Mouse (Mus musculus) erythroblast, embryonic 14.5 days (primary cell): Measurements from ENCODE around the gene Sf3a1. TPM values are rescaled to one million over a fixed set of nuclear protein-coding genes. Genes with fewer than 3 reads are reported as not detected.

ENCODE experiments used
- H3K27me3 ChIP-seq: 2 replicates; pipeline ENCODE4 v1.6.1; 2012; ENCODE audit warnings: inconsistent platforms; ENCODE audit not compliant: control insufficient read depth
- H3K36me3 ChIP-seq: 2 replicates; pipeline ENCODE4 v1.6.1; 2012; ENCODE audit warnings: mild to moderate bottlenecking, inconsistent platforms; ENCODE audit not compliant: control insufficient read depth
- H3K4me1 ChIP-seq: 2 replicates; pipeline ENCODE4 v1.6.1; 2012; ENCODE audit warnings: inconsistent platforms; ENCODE audit not compliant: control insufficient read depth
- H3K4me3 ChIP-seq: replicated peaks from 2 replicates; pipeline ENCODE3; 2012; ENCODE audit warnings: moderate library complexity, mild to moderate bottlenecking, inconsistent platforms
- H3K9me3 ChIP-seq: 2 replicates; pipeline ENCODE4 v1.6.1; 2012; ENCODE audit warnings: low read length, inconsistent platforms, mixed read lengths; ENCODE audit not compliant: control insufficient read depth
- GATA1 ChIP-seq: IDR thresholded peaks from 2 replicates; pipeline ENCODE4 v1.6.1; 2012; ENCODE audit warnings: low read length, inconsistent platforms, mixed read lengths
- TAL1 ChIP-seq: IDR thresholded peaks from 3 replicates; pipeline ENCODE4 v1.6.1; 2012; ENCODE audit warnings: low read length, inconsistent platforms, mixed read lengths
- polyA plus RNA-seq: library from polyadenylated mRNA; stranded (reverse); fragments of >175 nt; gene quantifications from 2 replicates; pipeline ENCODE4 v1.2.3, GENCODE M21; 2012

Sf3a1 gene
- polyA plus RNA-seq, 1 experiment, result 6.6 TPM

DNA sequence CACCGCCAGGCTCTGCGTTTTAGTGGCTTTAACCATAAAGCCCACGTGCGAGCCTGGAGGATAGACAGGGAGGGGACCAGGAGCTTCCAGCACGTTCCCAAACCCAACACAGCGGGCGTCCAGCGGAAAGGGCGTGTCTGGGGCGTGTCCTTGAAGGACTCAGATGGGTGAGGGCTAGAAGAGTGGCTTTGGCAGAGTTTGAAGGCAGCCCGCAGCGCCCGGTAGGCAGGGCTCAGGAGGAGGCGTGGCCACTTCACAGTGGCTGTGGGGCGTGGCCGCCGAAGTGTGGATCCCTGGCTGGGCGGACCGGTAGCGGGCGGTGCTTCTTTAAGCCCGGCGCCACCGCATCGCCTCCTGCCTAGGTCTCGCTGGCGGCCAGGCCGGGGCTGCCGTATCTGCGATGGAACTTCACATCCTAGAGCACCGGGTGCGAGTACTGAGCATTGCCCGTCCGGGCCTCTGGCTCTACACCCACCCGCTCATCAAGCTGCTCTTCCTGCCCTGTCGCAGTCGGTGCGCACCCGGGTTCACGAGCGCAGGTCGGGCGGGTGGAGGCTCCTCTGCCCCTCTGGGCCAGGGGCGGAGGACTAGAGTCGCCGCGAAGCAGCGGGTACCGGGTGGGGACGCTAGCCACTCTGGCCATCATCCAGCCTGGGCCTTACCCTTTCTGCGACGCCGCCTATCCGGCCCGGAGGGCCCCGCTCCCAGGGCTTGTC, 57.9 kb downstream of the Sf3a1 start, which contains the start of gene Castor1:
Gene Castor1, plus strand, starts transcription at position 312 of the 716 bp plus-strand sequence.
- Histone ChIP-seq H3K27me3 (peaks cover 23% of the 10 kb centered on the region), H3K36me3 (peaks cover 37% of the 10 kb centered on the region), H3K9me3 (no peaks in the 10 kb centered on the region), H3K4me1 (peaks cover 63% of the 10 kb centered on the region), H3K4me3 (peak within 1 kb of the TSS; percentile 73)
- TF ChIP-seq TAL1 (no peak), GATA1 (no peak)

DNA sequence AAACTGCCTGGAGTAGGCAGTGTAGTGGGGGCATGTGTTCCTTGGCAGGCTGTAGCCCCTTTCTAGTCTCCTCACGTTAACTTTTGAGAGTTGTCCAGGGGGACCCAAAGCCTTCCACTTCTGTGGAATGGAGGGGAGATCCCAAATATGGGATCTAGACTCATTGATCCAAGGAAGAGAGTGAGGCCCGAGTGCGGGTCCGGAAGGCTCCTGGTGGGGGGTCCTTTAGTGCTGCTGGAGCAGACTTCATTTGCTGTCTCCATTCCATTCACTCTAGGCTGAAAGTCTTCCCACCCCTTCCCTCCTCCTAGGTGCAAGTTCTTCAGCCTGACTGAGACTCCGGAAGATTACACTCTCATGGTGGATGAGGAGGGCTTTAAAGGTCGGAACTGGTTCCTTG, 58.5 kb downstream of the Sf3a1 start:
- Histone ChIP-seq H3K9me3 (no peaks in the 10 kb centered on the region), H3K36me3 (peaks cover 32% of the 10 kb centered on the region), H3K4me1 (peaks cover 69% of the 10 kb centered on the region), H3K4me3 (peak overlapping the region; percentile 73), H3K27me3 (peaks cover 23% of the 10 kb centered on the region)
- TF ChIP-seq TAL1, result no peak
- no peak for TF ChIP-seq GATA1

DNA sequence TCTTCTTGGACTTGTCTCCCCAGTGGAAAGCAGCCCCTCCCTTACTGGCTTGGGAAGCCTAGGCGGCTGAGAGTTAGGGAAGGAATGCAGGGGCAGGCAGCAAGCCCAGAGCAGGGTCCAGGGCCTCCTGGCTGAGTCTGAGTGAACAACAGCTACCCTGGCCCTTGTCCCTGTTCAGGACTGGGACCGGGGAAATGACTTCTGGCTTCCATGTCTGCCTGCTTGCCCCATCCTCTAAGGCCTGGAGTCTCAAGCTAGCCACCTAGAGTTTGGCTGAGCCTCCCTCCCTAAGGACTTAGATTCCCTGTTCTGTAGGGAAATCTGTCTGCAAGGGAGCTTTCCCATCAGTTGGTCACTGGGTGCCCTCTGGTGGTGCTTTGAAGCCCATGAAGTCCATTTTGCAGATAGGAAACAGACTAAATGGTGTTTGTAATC, 59.2 kb downstream of the Sf3a1 start:
- Histone ChIP-seq H3K9me3 (no peaks in the 10 kb centered on the region), H3K27me3 (peaks cover 23% of the 10 kb centered on the region), H3K4me3 (no peak overlapping the region), H3K36me3 (peaks cover 25% of the 10 kb centered on the region), H3K4me1 (peaks cover 75% of the 10 kb centered on the region)
- TF ChIP-seq GATA1 (no peak), TAL1 (no peak)

DNA sequence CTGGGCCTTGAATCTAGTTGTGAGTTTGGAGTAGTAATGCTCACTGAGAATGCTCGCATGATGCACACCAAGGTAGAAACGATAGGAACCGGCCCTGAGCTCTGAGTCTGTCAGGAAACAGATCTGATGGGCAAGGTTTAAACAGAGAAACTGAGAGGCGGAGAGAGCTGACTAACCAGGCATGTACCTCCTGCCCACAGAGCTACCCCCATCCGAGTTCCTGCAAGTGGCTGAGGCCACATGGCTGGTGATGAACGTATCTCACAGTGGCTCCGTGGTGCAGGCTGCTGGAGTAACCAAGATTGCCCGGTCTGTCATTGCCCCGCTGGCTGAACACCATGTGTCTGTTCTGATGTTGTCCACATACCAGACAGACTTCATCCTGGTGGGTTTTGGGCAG, 59.8 kb downstream of the Sf3a1 start:
- Histone ChIP-seq H3K4me3 (no peak overlapping the region), H3K36me3 (peaks cover 22% of the 10 kb centered on the region), H3K4me1 (peaks cover 81% of the 10 kb centered on the region), H3K9me3 (no peaks in the 10 kb centered on the region), H3K27me3 (peaks cover 23% of the 10 kb centered on the region)
- no peak for TF ChIP-seq TAL1

DNA sequence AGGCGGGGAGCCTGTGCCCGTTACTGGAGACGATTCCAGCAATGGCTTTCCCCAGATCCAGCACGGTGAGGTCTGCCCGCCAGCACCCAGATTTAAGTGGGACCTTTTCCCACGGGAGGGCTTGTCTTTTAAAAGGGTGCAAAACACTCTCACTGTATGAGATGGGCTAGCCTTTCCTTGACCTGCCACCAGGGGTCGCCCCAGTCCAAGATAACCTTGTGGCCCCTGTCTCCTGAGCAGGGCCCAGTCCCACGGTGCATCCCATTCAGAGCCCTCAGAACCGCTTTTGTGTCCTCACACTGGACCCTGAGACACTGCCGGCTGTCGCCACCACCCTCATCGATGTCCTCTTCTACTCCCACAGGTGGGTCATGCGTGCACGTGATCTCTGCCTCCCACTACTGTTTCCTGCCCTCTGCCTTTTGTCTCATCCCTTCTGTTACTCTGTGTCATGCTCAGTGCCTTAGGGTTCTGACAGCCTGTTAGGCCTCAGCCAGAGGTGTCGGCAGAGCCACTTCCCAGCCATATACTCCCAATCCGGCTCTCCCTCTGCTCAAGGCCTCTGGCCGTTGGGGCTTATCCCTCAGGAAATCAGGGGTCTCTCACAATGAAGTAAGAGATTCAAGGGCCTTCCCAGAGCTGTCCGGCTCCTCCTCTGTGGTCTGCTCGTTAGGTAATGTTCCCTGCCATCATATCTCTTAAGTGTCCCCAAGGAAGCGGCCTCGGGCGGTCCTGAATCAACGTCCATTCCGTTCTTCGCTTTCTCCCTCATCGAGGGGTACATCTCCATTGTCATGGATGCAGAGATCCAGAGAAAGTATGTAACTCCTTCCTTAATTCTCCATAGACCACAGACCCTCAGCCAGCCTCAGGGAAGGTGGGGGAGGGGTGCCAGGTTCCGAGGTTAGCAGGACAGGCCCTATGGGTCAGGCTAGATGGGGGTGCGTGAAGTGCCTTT, 60.6 kb downstream of the Sf3a1 start:
- Histone ChIP-seq H3K27me3 (peaks cover 23% of the 10 kb centered on the region), H3K4me1 (peaks cover 89% of the 10 kb centered on the region), H3K9me3 (no peaks in the 10 kb centered on the region), H3K36me3 (peaks cover 24% of the 10 kb centered on the region), H3K4me3 (no peak overlapping the region)
- TF ChIP-seq GATA1 (no peak), TAL1 (no peak)

DNA sequence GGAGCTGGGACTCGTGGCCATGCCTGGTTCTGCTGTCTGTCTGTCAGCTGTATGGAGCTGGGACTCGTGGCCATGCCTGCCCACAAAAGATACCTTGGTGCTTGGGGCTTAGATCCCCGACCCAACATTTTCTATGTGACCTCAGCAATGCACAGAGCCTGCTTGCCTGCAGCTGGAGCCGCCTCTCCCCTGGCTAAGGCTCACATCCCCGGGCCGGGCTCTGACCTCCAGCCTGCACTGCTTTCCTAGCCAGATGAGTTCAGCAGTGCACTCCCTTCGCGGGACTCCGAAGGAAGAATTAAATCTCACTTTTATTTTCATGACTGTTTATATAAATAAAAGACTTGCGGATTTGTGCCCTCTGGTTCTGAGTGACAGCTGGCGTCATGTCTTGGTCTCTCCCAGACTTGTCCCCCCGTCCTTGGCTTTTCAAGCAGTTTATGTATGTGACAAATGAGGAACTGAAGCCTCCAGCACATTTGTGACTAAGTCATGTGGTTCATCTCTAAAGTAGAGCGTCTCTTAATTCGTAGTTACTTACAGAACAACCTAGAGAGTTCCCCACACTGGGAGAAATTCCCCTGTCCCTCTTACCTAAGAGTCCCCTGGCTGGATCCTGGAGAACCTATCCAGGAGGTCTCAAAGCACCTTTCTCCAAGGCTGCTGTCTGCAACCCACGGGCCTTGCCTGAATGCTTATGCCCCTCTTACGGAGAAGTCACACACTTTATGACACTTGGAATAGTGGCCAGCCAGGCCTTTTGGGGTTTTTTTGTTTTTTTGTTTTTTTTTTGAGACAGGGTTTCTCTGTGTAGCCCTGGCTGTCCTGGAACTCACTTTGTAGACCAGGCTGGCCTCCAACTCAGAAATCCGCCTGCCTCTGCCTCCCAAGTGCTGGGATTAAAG, 62.1 kb downstream of the Sf3a1 start:
- TF ChIP-seq GATA1 (no peak), TAL1 (no peak)
- H3K27me3 ChIP-seq, result peaks cover 23% of the 10 kb centered on the region
- H3K36me3 ChIP-seq, result peaks cover 20% of the 10 kb centered on the region
- no peaks in the 10 kb centered on the region for H3K9me3 ChIP-seq
- H3K4me1 ChIP-seq, result peaks cover 98% of the 10 kb centered on the region
- H3K4me3 ChIP-seq, result no peak overlapping the region

DNA sequence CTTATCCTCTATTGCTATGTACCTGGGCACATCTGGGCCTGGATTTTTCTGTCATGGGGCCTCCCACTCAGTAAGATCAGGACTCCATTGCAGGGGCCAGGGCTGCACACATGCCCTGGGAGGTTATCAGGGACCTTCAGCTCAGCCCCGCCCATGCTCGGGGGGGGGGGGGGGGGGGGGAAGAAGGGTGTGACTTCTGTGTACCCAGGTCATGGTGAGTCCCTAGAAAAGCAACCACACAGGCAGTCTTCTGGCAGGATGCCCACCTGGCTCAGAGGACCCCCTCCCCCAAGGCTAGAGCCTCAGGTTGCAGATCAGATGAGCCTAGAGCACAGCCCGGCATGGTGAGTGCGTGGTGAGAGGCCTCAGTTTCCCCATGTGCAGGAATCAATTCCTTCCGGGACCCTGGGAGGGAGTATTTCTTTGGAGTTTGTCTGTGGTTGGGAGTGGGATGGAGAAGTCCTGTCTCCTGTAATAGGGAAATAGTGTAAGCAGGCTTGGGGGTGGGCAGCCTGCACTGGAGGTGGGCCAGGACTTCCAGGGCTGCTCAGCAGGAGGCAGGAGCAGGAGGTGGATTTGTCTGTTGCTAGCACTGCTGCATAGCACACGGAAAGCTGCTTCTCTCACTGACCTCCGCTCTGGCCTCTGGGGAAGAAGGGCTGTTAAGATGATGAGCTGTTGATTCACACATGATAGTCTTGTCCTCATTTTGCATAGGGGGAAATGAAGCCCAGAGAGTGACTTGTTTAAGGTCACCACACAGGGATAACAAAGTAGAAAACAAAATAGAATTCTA, 63.4 kb downstream of the Sf3a1 start:
- Histone ChIP-seq H3K36me3 (peaks cover 33% of the 10 kb centered on the region), H3K4me3 (peak overlapping the region; percentile 72), H3K9me3 (no peaks in the 10 kb centered on the region), H3K27me3 (peaks cover 17% of the 10 kb centered on the region), H3K4me1 (peaks cover 97% of the 10 kb centered on the region)
- TF ChIP-seq GATA1 (0 out of 2 replicates have a peak, but pooled peaks have one; percentile 29), TAL1 (peak; percentile 37; the same call in 1 of the 3 replicates)

DNA sequence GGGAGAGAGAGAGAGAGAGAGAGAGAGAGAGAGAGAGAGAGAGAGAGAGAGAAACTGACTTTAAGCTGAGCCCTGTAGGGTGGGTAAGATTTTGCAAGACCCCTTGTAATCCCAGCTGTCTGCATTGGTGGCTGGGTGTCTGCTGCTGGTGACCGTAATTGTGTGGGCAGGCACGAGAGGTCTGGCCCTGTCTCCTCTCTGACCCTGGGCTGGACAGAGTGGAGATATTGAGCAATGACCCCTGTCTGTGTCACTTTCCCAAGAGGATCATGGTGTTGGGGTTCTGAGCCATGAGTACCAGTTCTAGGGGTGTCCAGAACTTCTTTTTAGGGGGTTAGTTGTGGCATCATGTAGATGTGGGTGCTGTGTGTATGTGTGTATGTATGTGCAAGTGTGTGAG, 64.1 kb downstream of the Sf3a1 start:
- Histone ChIP-seq H3K4me3 (peak overlapping the region; percentile 72), H3K4me1 (peaks cover 97% of the 10 kb centered on the region)

More for the DNA sequence above, 64.1 kb downstream of the Sf3a1 start:
- H3K27me3 ChIP-seq, result peaks cover 11% of the 10 kb centered on the region
- peaks cover 39% of the 10 kb centered on the region for H3K36me3 ChIP-seq
- TF ChIP-seq TAL1 (no peak), GATA1 (no peak)
- H3K9me3 ChIP-seq, result no peaks in the 10 kb centered on the region
